Mouse (Mus musculus) limb, embryonic 14.5 days (tissue): ENCODE measurements at regions not wholly inside any gene's neighbourhood (a gene's known extent, or its start where the extent isn't known, plus 50 kb on each side); places are given as distances from the start of the nearest gene placed in this dataset.

Experiments used
- ATAC-seq: fragments of 200-750 bp; cut with Nextera tagmentation; 2 replicates; pipeline ENCODE4 v1.8.0; 2017; ENCODE audit warnings: low read depth, moderate number of reproducible peaks, moderate TSS enrichment; ENCODE audit not compliant: low FRiP score
- DNase-seq: peaks from one replicate; pipeline ENCODE4 v3.0.0-alpha.2; 2015; ENCODE audit warnings: low spot score
- H3K27ac ChIP-seq: fragments of 300-500 bp; sonication (generic); replicated peaks from 2 replicates; pipeline ENCODE4 v1.5.1; 2014; ENCODE audit warnings: low read depth, mild to moderate bottlenecking, low read length, moderate library complexity, mixed read lengths
- H3K27me3 ChIP-seq: fragments of 300-500 bp; sonication (generic); 2 replicates; pipeline ENCODE4 v1.6.1; 2014; ENCODE audit warnings: low read length, mixed read lengths; ENCODE audit not compliant: control insufficient read depth, insufficient read depth
- H3K36me3 ChIP-seq: fragments of 300-500 bp; sonication (generic); 2 replicates; pipeline ENCODE4 v1.6.1; 2014; ENCODE audit warnings: mild to moderate bottlenecking, low read length, moderate library complexity, mixed read lengths; ENCODE audit not compliant: control insufficient read depth, insufficient read depth
- H3K4me1 ChIP-seq: fragments of 300-500 bp; sonication (generic); 2 replicates; pipeline ENCODE4 v1.6.1; 2014; ENCODE audit warnings: antibody characterized with exemption, low read length, mixed read lengths; ENCODE audit not compliant: control insufficient read depth, insufficient read depth
- H3K4me2 ChIP-seq: fragments of 300-500 bp; sonication (generic); replicated peaks from 2 replicates; pipeline ENCODE4 v1.6.1; 2014; ENCODE audit warnings: low read depth, mild to moderate bottlenecking, low read length, moderate library complexity; ENCODE audit not compliant: severe bottlenecking
- H3K4me3 ChIP-seq: fragments of 300-500 bp; sonication (generic); replicated peaks from 2 replicates; pipeline ENCODE4 v1.5.1; 2014; ENCODE audit warnings: low read length
- H3K9ac ChIP-seq: fragments of 300-500 bp; sonication (generic); 2 replicates; pipeline ENCODE4 v1.6.1; 2014; ENCODE audit warnings: mild to moderate bottlenecking, low read depth, low read length, moderate library complexity; ENCODE audit not compliant: severe bottlenecking
- H3K9me3 ChIP-seq: fragments of 300-500 bp; sonication (generic); 2 replicates; pipeline ENCODE4 v1.6.1; 2016; ENCODE audit warnings: low read length; ENCODE audit not compliant: control insufficient read depth
- POLR2A ChIP-seq: fragments of 200-500 bp; IDR thresholded peaks from 2 replicates; pipeline ENCODE4 v1.8.0; 2012; ENCODE audit warnings: inconsistent platforms, mild to moderate bottlenecking, moderate library complexity, borderline replicate concordance; ENCODE audit not compliant: insufficient read depth, insufficient read length; ENCODE audit errors: extremely low read depth
- WGBS: fragments of 180-500 bp; shearing (Covaris S2); extraction: QIAGEN DNeasy Blood & Tissue Kit; methylation state at CpG from one replicate; pipeline ENCODE4 v1.1.7; 2014; 5-methylcytosine and 5-hydroxymethylcytosine counted together

GRCm38 (mm10) chr10:70814354-70815131 is 158.8 kb upstream of the Phyhipl start:
- H3K4me1 ChIP-seq, result 0 out of 2 replicates have a peak, but pooled peaks cover 2% of the 10 kb centered on the region
- H3K27me3 ChIP-seq, result no peaks in the 10 kb centered on the region
- H3K4me2 ChIP-seq, result no peak overlapping the region
- 40% methylated on average over 15 of the region's 15 CpGs for WGBS
- no peaks in the 10 kb centered on the region for H3K36me3 ChIP-seq
- H3K27ac ChIP-seq, result peak overlapping the region; percentile 55
- no peak for TF ChIP-seq POLR2A
- H3K9ac ChIP-seq, result no peak overlapping the region
- ATAC-seq (peak; percentile 90), DNase-seq (peak; percentile 68)
- no peak overlapping the region for H3K4me3 ChIP-seq
- H3K9me3 ChIP-seq, result no peaks in the 10 kb centered on the region

GRCm38 (mm10) chr10:70809411-70809810 is 153.6 kb upstream of the Phyhipl start:
- H3K27ac ChIP-seq, result no peak overlapping the region
- WGBS, result 58% methylated on average over 3 of the region's 3 CpGs
- H3K27me3 ChIP-seq, result no peaks in the 10 kb centered on the region
- H3K9me3 ChIP-seq, result no peaks in the 10 kb centered on the region
- no peaks in the 10 kb centered on the region for H3K36me3 ChIP-seq
- H3K4me3 ChIP-seq, result no peak overlapping the region
- no peak for ATAC-seq
- no peak overlapping the region for H3K4me2 ChIP-seq
- H3K4me1 ChIP-seq, result no peaks in the 10 kb centered on the region
- H3K9ac ChIP-seq, result no peak overlapping the region
- TF ChIP-seq POLR2A, result no peak
- no peak for DNase-seq

GRCm38 (mm10) chr10:70806786-70807385 is 151.1 kb upstream of the Phyhipl start:
- no peaks in the 10 kb centered on the region for H3K36me3 ChIP-seq
- TF ChIP-seq POLR2A, result no peak
- no peak overlapping the region for H3K9ac ChIP-seq
- DNase-seq (no peak), ATAC-seq (no peak)
- H3K9me3 ChIP-seq, result no peaks in the 10 kb centered on the region
- H3K27ac ChIP-seq, result no peak overlapping the region
- H3K4me2 ChIP-seq, result no peak overlapping the region
- 50% methylated on average over 9 of the region's 9 CpGs for WGBS
- H3K27me3 ChIP-seq, result no peaks in the 10 kb centered on the region
- H3K4me3 ChIP-seq, result no peak overlapping the region
- H3K4me1 ChIP-seq, result no peaks in the 10 kb centered on the region

GRCm38 (mm10) chr10:70800736-70801306 is 145.1 kb upstream of the Phyhipl start:
- Histone ChIP-seq H3K36me3 (no peaks in the 10 kb centered on the region), H3K9ac (peak overlapping the region; percentile 12; the same call in 1 of the 2 replicates), H3K27ac (no peak overlapping the region), H3K4me2 (no peak overlapping the region), H3K4me1 (0 out of 2 replicates have a peak, but pooled peaks cover 4% of the 10 kb centered on the region), H3K27me3 (no peaks in the 10 kb centered on the region), H3K9me3 (no peaks in the 10 kb centered on the region), H3K4me3 (no peak overlapping the region)
- DNase-seq (no peak), ATAC-seq (no peak)
- 56% methylated on average over 11 of the region's 11 CpGs for WGBS
- no peak for TF ChIP-seq POLR2A

- Histone ChIP-seq H3K4me3 (no peak overlapping the region), H3K36me3 (no peaks in the 10 kb centered on the region), H3K27me3 (no peaks in the 10 kb centered on the region), H3K4me1 (0 out of 2 replicates have a peak, but pooled peaks cover 4% of the 10 kb centered on the region), H3K4me2 (no peak overlapping the region), H3K27ac (no peak overlapping the region), H3K9me3 (no peaks in the 10 kb centered on the region), H3K9ac (no peak overlapping the region)
- no peak for TF ChIP-seq POLR2A
- WGBS, result 84% methylated on average over 5 of the region's 5 CpGs
- ATAC-seq (no peak), DNase-seq (no peak)
These were observed 144.1 kb upstream of the Phyhipl start for GRCm38 (mm10) chr10:70799906-70800305.
